Mouse (Mus musculus): ENCODE data around the gene Lrpap1.

- TF ChIP-seq EP300 (IDR thresholded peaks at IDR 0.05; ENCODE audit: low read depth) (no peak), CTCF (IDR thresholded peaks at IDR 0.05; ENCODE audit: low read depth) (no peak)
Measured at GRCm38 (mm10) chr5:35135903-35136302, 30.3 kb upstream of the Lrpap1 start.

All from liver, embryonic 14.5 days (tissue).